Mouse (Mus musculus): ENCODE results near the gene Oxnad1.

Gene Oxnad1

GRCm38 (mm10) chr14:32120940-32121919 lies 36.1 kb downstream of the Oxnad1 start:
- TF ChIP-seq GATA4 (IDR thresholded peaks at IDR 0.05; ENCODE audit: insufficient replicate concordance, low read length), result no peak

- no peak for TF ChIP-seq GATA4 (IDR thresholded peaks at IDR 0.05; ENCODE audit: insufficient replicate concordance, low read length)
Measured at GRCm38 (mm10) chr14:32121920-32122315, 36.7 kb downstream of the Oxnad1 start.

GRCm38 (mm10) chr14:32124261-32124660 lies 39.1 kb downstream of the Oxnad1 start:
- no peak for TF ChIP-seq GATA4 (IDR thresholded peaks at IDR 0.05; ENCODE audit: insufficient replicate concordance, low read length)

- TF ChIP-seq GATA4 (IDR thresholded peaks at IDR 0.05; ENCODE audit: insufficient replicate concordance, low read length), result no peak
Measured at GRCm38 (mm10) chr14:32128409-32128808, 43.2 kb downstream of the Oxnad1 start.

- no peak for TF ChIP-seq GATA4 (IDR thresholded peaks at IDR 0.05; ENCODE audit: insufficient replicate concordance, low read length)
Measured at GRCm38 (mm10) chr14:32131836-32132235, 46.7 kb downstream of the Oxnad1 start.

- no peak for TF ChIP-seq GATA4 (IDR thresholded peaks at IDR 0.05; ENCODE audit: insufficient replicate concordance, low read length)
Measured at GRCm38 (mm10) chr14:32134293-32134692, 49.1 kb downstream of the Oxnad1 start.

- TF ChIP-seq GATA4 (IDR thresholded peaks at IDR 0.05; ENCODE audit: insufficient replicate concordance, low read length), result no peak
Measured at GRCm38 (mm10) chr14:32140359-32140965, 55.3 kb downstream of the Oxnad1 start.

- no peak for TF ChIP-seq GATA4 (IDR thresholded peaks at IDR 0.05; ENCODE audit: insufficient replicate concordance, low read length)
Measured at GRCm38 (mm10) chr14:32141723-32142122, 56.5 kb downstream of the Oxnad1 start, which contains the start of gene Msmb. TSS of gene Msmb (plus strand) at chr14:32142023.

- no peak for TF ChIP-seq GATA4 (IDR thresholded peaks at IDR 0.05; ENCODE audit: insufficient replicate concordance, low read length)
Measured at GRCm38 (mm10) chr14:32144734-32145133, 59.6 kb downstream of the Oxnad1 start.

GRCm38 (mm10) chr14:32145401-32145800 lies 60.2 kb downstream of the Oxnad1 start:
- no peak for TF ChIP-seq GATA4 (IDR thresholded peaks at IDR 0.05; ENCODE audit: insufficient replicate concordance, low read length)

GRCm38 (mm10) chr14:32145809-32146511 lies 60.8 kb downstream of the Oxnad1 start:
- TF ChIP-seq GATA4 (IDR thresholded peaks at IDR 0.05; ENCODE audit: insufficient replicate concordance, low read length), result no peak

- no peak for TF ChIP-seq GATA4 (IDR thresholded peaks at IDR 0.05; ENCODE audit: insufficient replicate concordance, low read length)
Measured at GRCm38 (mm10) chr14:32146578-32146977, 61.4 kb downstream of the Oxnad1 start.

- no peak for TF ChIP-seq GATA4 (IDR thresholded peaks at IDR 0.05; ENCODE audit: insufficient replicate concordance, low read length)
Measured at GRCm38 (mm10) chr14:32150872-32151271, 65.7 kb downstream of the Oxnad1 start.

GRCm38 (mm10) chr14:32152243-32152965 lies 67.2 kb downstream of the Oxnad1 start:
- TF ChIP-seq GATA4 (IDR thresholded peaks at IDR 0.05; ENCODE audit: insufficient replicate concordance, low read length), result no peak; the same call in 1 of the 2 replicates
